In genomic region chr12:79441210-79442005, GRCm38 (mm10) we compare ENCODE assay signal across 13 mouse cellular contexts.
DNase-seq lines count a peak whose midpoint lies in the region; ATAC-seq and TF ChIP-seq lines count a peak whose summit lies in the region.
"Had no signal": no experiment of that assay in that cellular context is flagged by ENCODE, and none has a peak within 500 bp of the region (broad histone marks: within the 10 kb centered on the region; RNA-seq: fewer than 3 reads in every experiment).

No protein-coding gene starts in this region.

- no peak for DNase-seq in embryonic facial prominence, embryonic 14.5 days (ENCODE audit: low spot score)
- no peak for DNase-seq in embryonic facial prominence, embryonic 10.5 days (ENCODE audit: low spot score)
- DNase-seq in lung, postnatal 0 days (ENCODE audit: low spot score) = peak; percentile 57
- no peak for DNase-seq in lung, postnatal 4 days
- DNase-seq in lung, postnatal 36 days = peak; percentile 55
- peak; percentile 51 for DNase-seq in yolk sac, embryonic 10.5 days (ENCODE audit: low spot score)
- DNase-seq in thymus, postnatal 4 days = no peak
- DNase-seq: cerebellum, adult 2 months; heart, adult 18-20 months; kidney, adult 11 months had no signal

- ATAC-seq in embryonic facial prominence, embryonic 14.5 days (ENCODE audit: low read depth) = no peak
- ATAC-seq in lung, postnatal 0 days = no peak; the same call in none of the 2 replicates
- ATAC-seq in frontal cortex, adult (ENCODE audit: low TSS enrichment) = no peak

- no peaks in the 10 kb centered on the region for H3K9me3 ChIP-seq in embryonic facial prominence, embryonic 14.5 days (ENCODE audit: control insufficient read depth, low read length)
- H3K9me3 ChIP-seq in embryonic facial prominence, embryonic 10.5 days = no peaks in the 10 kb centered on the region
- H3K9me3 ChIP-seq in lung, postnatal 0 days (ENCODE audit: low read length) = no peaks in the 10 kb centered on the region
- H3K9me3 ChIP-seq: neural tube, embryonic 15.5 days had no signal

- H3K36me3 ChIP-seq in embryonic facial prominence, embryonic 14.5 days (ENCODE audit: control insufficient read depth, insufficient read depth, low read length) = no peaks in the 10 kb centered on the region
- no peaks in the 10 kb centered on the region for H3K36me3 ChIP-seq in embryonic facial prominence, embryonic 10.5 days (replicated peaks)
- H3K36me3 ChIP-seq in lung, postnatal 0 days (ENCODE audit: insufficient read depth, low read length) = no peaks in the 10 kb centered on the region
- H3K36me3 ChIP-seq: neural tube, embryonic 15.5 days had no signal

- peak overlapping the region; percentile 44; the same call in 1 of the 2 replicates for H3K27ac ChIP-seq in embryonic facial prominence, embryonic 14.5 days (replicated peaks; ENCODE audit: low read depth, low read length)
- H3K27ac ChIP-seq in embryonic facial prominence, embryonic 10.5 days (replicated peaks) = no peak overlapping the region
- peak overlapping the region; percentile 55 for H3K27ac ChIP-seq in lung, postnatal 0 days (ENCODE audit: low read length)
- H3K27ac ChIP-seq: macrophage; neural tube, embryonic 15.5 days had no signal

- no peaks in the 10 kb centered on the region for H3K27me3 ChIP-seq in embryonic facial prominence, embryonic 14.5 days (replicated peaks; ENCODE audit: control insufficient read depth, insufficient read depth, low read length)
- H3K27me3 ChIP-seq in embryonic facial prominence, embryonic 10.5 days (replicated peaks; ENCODE audit: low read depth, poor library complexity, severe bottlenecking) = no peaks in the 10 kb centered on the region
- no peaks in the 10 kb centered on the region for H3K27me3 ChIP-seq in lung, postnatal 0 days (replicated peaks; ENCODE audit: insufficient read depth, low read length)
- H3K27me3 ChIP-seq: neural tube, embryonic 15.5 days had no signal

- H3K9ac ChIP-seq in embryonic facial prominence, embryonic 14.5 days (ENCODE audit: low read depth, low read length) = no peak overlapping the region
- H3K9ac ChIP-seq in lung, postnatal 0 days (replicated peaks; ENCODE audit: low read depth) = no peak overlapping the region
- H3K9ac ChIP-seq: neural tube, embryonic 15.5 days had no signal

- H3K4me1 ChIP-seq in embryonic facial prominence, embryonic 14.5 days (ENCODE audit: control insufficient read depth, insufficient read depth, low read length) = peaks cover 15% of the 10 kb centered on the region; the same call in 1 of the 2 replicates
- H3K4me1 ChIP-seq in embryonic facial prominence, embryonic 10.5 days = peaks cover 8% of the 10 kb centered on the region; the same call in 1 of the 2 replicates
- peaks cover 16% of the 10 kb centered on the region; the same call in 1 of the 2 replicates for H3K4me1 ChIP-seq in lung, postnatal 0 days (ENCODE audit: insufficient read depth, low read depth, low read length)
- H3K4me1 ChIP-seq: neural tube, embryonic 15.5 days had no signal

- WGBS in embryonic facial prominence, embryonic 14.5 days = 64% methylated on average over 12 of the region's 12 CpGs
- 76% methylated on average over 12 of the region's 12 CpGs for WGBS in embryonic facial prominence, embryonic 10.5 days
- WGBS in lung, postnatal 0 days = 10% methylated on average over 12 of the region's 12 CpGs

- no peak overlapping the region for H3K4me2 ChIP-seq in embryonic facial prominence, embryonic 14.5 days (ENCODE audit: low read depth, low read length)
- no peak overlapping the region for H3K4me2 ChIP-seq in lung, postnatal 0 days (replicated peaks; ENCODE audit: low read depth, low read length)
- H3K4me2 ChIP-seq: neural tube, embryonic 15.5 days had no signal

- TF ChIP-seq CTCF in lung, postnatal 0 days (IDR thresholded peaks at IDR 0.05) = no peak

- peak; percentile 22; the same call in 1 of the 2 replicates for TF ChIP-seq EP300 in lung, postnatal 0 days (IDR thresholded peaks at IDR 0.05)

- H3K4me3 ChIP-seq in embryonic facial prominence, embryonic 14.5 days (ENCODE audit: low read depth, low read length) = no peak overlapping the region
- H3K4me3 ChIP-seq in embryonic facial prominence, embryonic 10.5 days = no peak overlapping the region
- H3K4me3 ChIP-seq in lung, postnatal 0 days (ENCODE audit: low read depth, low read length) = no peak overlapping the region
- H3K4me3 ChIP-seq: neural tube, embryonic 15.5 days had no signal

Comparison
In these comparisons a context has a peak if more than half of its experiments do, and no peak if none do; other contexts are left out.
1. DNase-seq: peak in lung, postnatal 0 days (single experiment), lung, postnatal 36 days (single experiment) and yolk sac, embryonic 10.5 days (single experiment); none in embryonic facial prominence, embryonic 14.5 days (single experiment), embryonic facial prominence, embryonic 10.5 days (single experiment), lung, postnatal 4 days (0 of 2) and thymus, postnatal 4 days (single experiment).